Mouse (Mus musculus): ENCODE measurements around the gene Foxf2. TPM values are rescaled to one million over a fixed set of nuclear protein-coding genes. Genes with fewer than 3 reads are reported as not detected.
A peak's percentile ranks its signal among the peaks of the same experiment; 100 is the strongest.

Gene Foxf2
- polyA plus RNA-seq, 1 experiment from 2014 or later, result 5.3 TPM

DNA sequence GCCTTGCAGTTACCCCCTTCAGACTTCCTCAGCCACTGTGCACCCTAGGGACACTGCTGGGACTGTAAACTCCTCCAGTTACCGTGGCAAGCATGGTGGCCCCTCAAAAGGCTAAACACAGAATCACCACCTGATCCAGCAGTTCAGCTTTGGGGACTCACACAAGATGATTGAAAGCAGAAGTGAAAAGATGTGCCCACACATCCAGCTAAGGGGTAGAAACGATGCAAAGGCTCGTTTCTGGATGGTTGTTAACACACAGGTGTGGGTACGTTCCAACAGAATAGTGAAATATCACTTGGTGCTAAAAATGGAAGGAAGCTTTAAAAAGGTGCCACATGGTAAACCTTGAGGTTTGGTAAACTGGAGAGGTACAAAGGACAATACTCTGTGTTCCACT, 32.6 kb downstream of the Foxf2 start:
- WGBS, result 90% methylated on average over 4 of the region's 4 CpGs
- ATAC-seq (replicated peaks), result no peak
- Histone ChIP-seq H3K36me3 (replicated peaks) (no peaks in the 10 kb centered on the region), H3K9ac (no peak overlapping the region), H3K4me1 (no peaks in the 10 kb centered on the region), H3K9me3 (no peaks in the 10 kb centered on the region), H3K4me2 (no peak overlapping the region), H3K27ac (no peak overlapping the region), H3K4me3 (no peak overlapping the region), H3K27me3 (replicated peaks) (0 out of 2 replicates have a peak, but pooled peaks cover 5% of the 10 kb centered on the region)

DNA sequence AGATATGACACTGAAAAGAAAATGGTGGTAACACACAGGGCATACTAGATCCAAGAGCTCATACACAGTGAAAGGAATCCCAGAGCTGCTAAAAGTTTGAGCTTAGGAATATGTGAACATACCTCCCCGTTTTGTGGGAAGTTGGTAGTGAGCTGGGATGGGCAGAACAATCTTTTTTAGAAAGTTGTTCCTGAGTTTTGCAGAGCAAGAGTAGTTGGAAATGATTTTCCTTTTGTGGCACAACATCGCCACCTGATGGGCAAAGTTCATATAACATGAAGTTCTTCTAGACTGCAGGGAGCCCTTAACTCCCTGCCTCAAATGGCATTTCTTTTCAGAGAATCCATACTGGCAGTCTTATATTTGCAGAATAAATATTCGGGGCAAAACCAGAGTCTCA, 33.3 kb downstream of the Foxf2 start:
- H3K36me3 ChIP-seq (replicated peaks), result no peaks in the 10 kb centered on the region
- no peaks in the 10 kb centered on the region for H3K9me3 ChIP-seq
- no peak overlapping the region for H3K9ac ChIP-seq
- H3K27ac ChIP-seq, result no peak overlapping the region
- 4% methylated on average over 3 of the region's 3 CpGs for WGBS
- no peak overlapping the region for H3K4me2 ChIP-seq
- 0 out of 2 replicates have a peak, but pooled peaks cover 5% of the 10 kb centered on the region for H3K27me3 ChIP-seq (replicated peaks)
- no peak overlapping the region for H3K4me3 ChIP-seq
- H3K4me1 ChIP-seq, result no peaks in the 10 kb centered on the region
- ATAC-seq (replicated peaks), result peak; percentile 66; the same call in 1 of the 2 replicates

DNA sequence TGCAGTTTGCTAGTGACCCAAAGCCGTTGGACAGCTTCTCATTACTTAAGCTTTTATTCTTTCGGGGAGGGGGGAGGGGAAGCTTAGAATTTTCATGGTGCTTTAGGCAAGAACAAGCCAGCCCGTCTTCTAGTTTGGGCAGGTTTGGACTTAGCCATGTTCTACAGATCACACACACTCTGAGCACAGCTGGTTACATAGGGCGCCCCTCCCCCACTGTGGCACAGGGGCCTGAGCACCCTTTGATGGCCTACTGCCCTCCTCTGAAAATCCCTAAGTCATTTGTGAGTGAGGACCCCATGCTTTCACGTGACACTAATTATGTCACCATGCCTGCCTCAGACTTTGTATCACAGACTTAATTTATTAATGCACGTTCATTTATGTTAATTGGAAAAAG, 35.6 kb downstream of the Foxf2 start:
- ATAC-seq (replicated peaks), result no peak
- Histone ChIP-seq H3K27ac (no peak overlapping the region), H3K9me3 (no peaks in the 10 kb centered on the region), H3K9ac (no peak overlapping the region), H3K4me1 (no peaks in the 10 kb centered on the region), H3K4me2 (no peak overlapping the region), H3K4me3 (no peak overlapping the region), H3K27me3 (replicated peaks) (0 out of 2 replicates have a peak, but pooled peaks cover 5% of the 10 kb centered on the region), H3K36me3 (replicated peaks) (no peaks in the 10 kb centered on the region)
- WGBS, result 51% methylated on average over 6 of the region's 6 CpGs

DNA sequence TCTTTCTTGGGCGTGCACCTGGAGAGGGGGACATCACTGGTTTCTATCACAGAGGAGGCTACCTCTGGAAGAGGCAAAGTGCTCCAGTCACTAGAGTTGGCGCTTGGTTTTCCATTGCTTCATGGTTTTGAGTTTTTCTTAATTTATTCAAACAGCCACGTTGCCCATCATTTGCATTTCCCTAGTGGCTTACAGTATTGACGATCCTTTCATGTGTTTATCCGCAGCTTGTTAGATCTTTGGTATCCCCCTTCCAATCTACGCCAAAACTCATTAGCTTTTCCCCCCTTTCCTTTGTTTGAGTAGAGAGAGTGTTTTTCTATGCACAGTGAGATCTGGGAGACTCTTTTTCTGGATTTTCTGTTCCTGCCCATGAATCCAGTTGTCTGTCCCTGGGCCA, 39.8 kb downstream of the Foxf2 start:
- no peak overlapping the region for H3K27ac ChIP-seq
- no peaks in the 10 kb centered on the region for H3K27me3 ChIP-seq (replicated peaks)
- H3K4me3 ChIP-seq, result no peak overlapping the region
- no peaks in the 10 kb centered on the region for H3K9me3 ChIP-seq
- H3K9ac ChIP-seq, result no peak overlapping the region
- peak; percentile 75 for ATAC-seq (replicated peaks)
- no peak overlapping the region for H3K4me2 ChIP-seq
- WGBS, result 46% methylated on average over 6 of the region's 6 CpGs
- H3K4me1 ChIP-seq, result no peaks in the 10 kb centered on the region
- H3K36me3 ChIP-seq (replicated peaks), result no peaks in the 10 kb centered on the region

DNA sequence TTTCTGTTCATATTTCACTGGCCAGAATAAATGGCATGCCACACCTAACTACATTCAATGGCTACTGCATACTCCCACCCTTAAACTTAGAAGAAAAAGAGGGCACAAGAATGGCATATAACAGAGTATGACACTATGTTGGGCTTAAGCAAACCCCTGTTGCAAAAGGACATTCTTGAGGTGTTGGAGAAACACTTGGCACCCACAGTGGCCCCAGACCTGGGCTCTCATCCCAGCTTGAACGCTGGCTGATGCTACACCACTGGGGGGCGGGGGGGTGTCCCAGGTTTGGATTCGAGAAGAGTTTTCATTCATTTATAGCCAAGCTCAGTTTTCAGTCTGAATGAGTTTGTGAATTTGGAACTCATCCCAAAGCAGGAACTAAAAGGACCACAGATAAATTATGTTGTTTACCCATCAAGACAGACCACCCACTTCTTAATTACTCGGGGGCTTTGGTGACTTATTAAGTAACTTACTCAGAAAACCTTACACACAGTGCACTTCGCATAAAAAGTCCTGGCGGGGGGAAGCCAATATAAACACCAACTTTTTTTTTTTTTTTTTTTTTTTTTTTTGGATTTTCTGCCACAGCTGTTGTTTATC, 42.4 kb downstream of the Foxf2 start:
- Histone ChIP-seq H3K4me2 (no peak overlapping the region), H3K9me3 (no peaks in the 10 kb centered on the region), H3K27ac (no peak overlapping the region), H3K27me3 (replicated peaks) (no peaks in the 10 kb centered on the region), H3K9ac (no peak overlapping the region), H3K4me1 (no peaks in the 10 kb centered on the region), H3K36me3 (replicated peaks) (no peaks in the 10 kb centered on the region), H3K4me3 (no peak overlapping the region)
- WGBS, result 74% methylated on average over 6 of the region's 6 CpGs
- ATAC-seq (replicated peaks), result no peak

DNA sequence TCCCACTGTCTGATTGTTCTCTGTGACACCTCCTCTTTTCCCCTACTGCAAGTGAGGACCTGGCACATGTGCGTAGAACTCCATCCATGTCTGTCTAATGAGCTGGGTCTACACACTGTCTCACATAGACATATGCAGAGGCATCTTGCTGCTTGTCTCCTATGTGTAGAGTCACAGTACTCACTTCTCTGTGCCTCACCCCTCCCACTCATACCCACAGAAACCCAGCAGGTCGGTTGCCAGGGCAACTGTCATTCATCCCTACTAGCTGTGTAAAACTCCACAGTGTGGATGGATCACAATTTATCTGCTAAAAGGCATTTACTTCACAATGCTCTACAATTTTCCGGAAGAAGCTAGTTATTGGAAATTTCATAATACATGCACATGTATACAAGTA, 46.5 kb downstream of the Foxf2 start:
- no peaks in the 10 kb centered on the region for H3K9me3 ChIP-seq
- H3K9ac ChIP-seq, result no peak overlapping the region
- no peak overlapping the region for H3K4me2 ChIP-seq
- ATAC-seq (replicated peaks), result peak; percentile 75
- H3K27ac ChIP-seq, result no peak overlapping the region
- no peaks in the 10 kb centered on the region for H3K27me3 ChIP-seq (replicated peaks)
- no peak overlapping the region for H3K4me3 ChIP-seq
- H3K36me3 ChIP-seq (replicated peaks), result no peaks in the 10 kb centered on the region
- 71% methylated on average over 3 of the region's 3 CpGs for WGBS
- H3K4me1 ChIP-seq, result no peaks in the 10 kb centered on the region

Small RNA genes within 50 kb of the gene (microRNA-seq; reads per million reads assigned to microRNA genes)
- gene Gm27516, result not detected

Other genes starting within 250 kb of the Foxf2 start
- 2.2 and 2.4 TPM in 2 replicates for gene Foxq1, start 69.7 kb upstream of the Foxf2 start, polyA plus RNA-seq (2015; fragmentation: Nextera tagmentation; extraction: Ambion mirVana)
- not detected in 2 replicates for gene A530084C06Rik, start 66.5 kb upstream of the Foxf2 start, polyA plus RNA-seq (2015; fragmentation: Nextera tagmentation; extraction: Ambion mirVana)
- gene Foxc1, start 180.8 kb downstream of the Foxf2 start, polyA plus RNA-seq (2015; fragmentation: Nextera tagmentation; extraction: Ambion mirVana), result 1.6 and 1.7 TPM in 2 replicates

All from midbrain, embryonic 15.5 days (tissue).